Mouse (Mus musculus) ES-E14 (cell line): ENCODE data around the gene Selenov. TPM values are rescaled to one million over a fixed set of nuclear protein-coding genes. Genes with fewer than 3 reads are reported as not detected.

Experiments used
- DNase-seq: peaks from one replicate; pipeline ENCODE4 v3.0.0-alpha.2; 2013; ENCODE audit warnings: low read depth, low spot score
- H3K27ac ChIP-seq: 2 replicates; pipeline ENCODE4 v1.5.1; 2012; ENCODE audit warnings: low read depth, mild to moderate bottlenecking, low read length, moderate library complexity, mixed read lengths; ENCODE audit not compliant: poor library complexity, insufficient read depth, severe bottlenecking
- H3K36me3 ChIP-seq: 2 replicates; pipeline ENCODE4 v1.6.1; 2012; ENCODE audit warnings: mild to moderate bottlenecking, low read length, moderate library complexity, mixed read lengths; ENCODE audit not compliant: control insufficient read depth, poor library complexity, insufficient read depth, severe bottlenecking
- H3K4me1 ChIP-seq, 2 experiments: fragments of 150-350 bp in 1 of 2; sonication (generic) in 1 of 2; 2 replicates each; pipeline ENCODE4 v1.6.1; 2012; ENCODE audit warnings: low read length in 2 of 2, mild to moderate bottlenecking in 1 of 2, mixed read lengths in 1 of 2; ENCODE audit not compliant: control insufficient read depth in 2 of 2, insufficient read depth in 2 of 2, poor library complexity in 1 of 2
- H3K4me3 ChIP-seq, 2 experiments: fragments of 150-350 bp in 1 of 2; sonication (generic) in 1 of 2; 2 replicates each; pipeline ENCODE4 v1.5.1; 2012; ENCODE audit warnings: low read length in 2 of 2, low read depth in 1 of 2, mild to moderate bottlenecking in 1 of 2, mixed read lengths in 1 of 2; ENCODE audit not compliant: insufficient read depth in 1 of 2, poor library complexity in 1 of 2, severe bottlenecking in 1 of 2
- H3K9ac ChIP-seq: 2 replicates; pipeline ENCODE4 v1.6.1; 2012; ENCODE audit warnings: low read depth, mild to moderate bottlenecking, low read length, mixed read lengths; ENCODE audit not compliant: poor library complexity, insufficient read depth, severe bottlenecking
- H3K9me3 ChIP-seq: fragments of 150-350 bp; sonication (generic); 2 replicates; pipeline ENCODE4 v1.6.1; 2012; ENCODE audit warnings: low read depth, mild to moderate bottlenecking, low read length; ENCODE audit not compliant: control insufficient read depth, insufficient read depth
- CHD2 ChIP-seq: IDR thresholded peaks from 2 replicates; pipeline ENCODE4 v1.6.1; 2014; ENCODE audit warnings: mild to moderate bottlenecking, low read depth, low read length, inconsistent platforms
- HCFC1 ChIP-seq: IDR thresholded peaks from 2 replicates; pipeline ENCODE4 v1.6.1; 2012; ENCODE audit warnings: low read length, inconsistent platforms, borderline replicate concordance; ENCODE audit not compliant: insufficient read depth
- MAFK ChIP-seq: IDR thresholded peaks from 2 replicates; pipeline ENCODE4 v1.6.1; 2014; ENCODE audit warnings: mild to moderate bottlenecking, low read depth, low read length, inconsistent platforms; ENCODE audit not compliant: insufficient read depth
- ZC3H11A ChIP-seq: IDR thresholded peaks from 2 replicates; pipeline ENCODE4 v1.6.1; 2012; ENCODE audit warnings: low read depth, mild to moderate bottlenecking, inconsistent platforms, low read length, borderline replicate concordance
- ZNF384 ChIP-seq: IDR thresholded peaks from 2 replicates; pipeline ENCODE4 v1.6.1; 2012; ENCODE audit warnings: low read depth, low read length, inconsistent platforms
- in situ Hi-C, 2 experiments: fragments of 600-800 bp; cut with MboI; formaldehyde crosslinking; loops; one replicate each; pipeline ENCODE4 v1.15.1; 2025; ENCODE audit warnings: low sequenced_read_pairs in 2 of 2, inconsistent platforms in 1 of 2; ENCODE audit not compliant: unreplicated experiment in 2 of 2
- total RNA-seq: library from RNA; depleted of rRNA; stranded (reverse); fragments of 300-350 nt; gene quantifications from 2 replicates; pipeline ENCODE4 v1.2.3, GENCODE M21; 2012

Selenov gene
- total RNA-seq, 1 experiment = 0.58 TPM

DNA sequence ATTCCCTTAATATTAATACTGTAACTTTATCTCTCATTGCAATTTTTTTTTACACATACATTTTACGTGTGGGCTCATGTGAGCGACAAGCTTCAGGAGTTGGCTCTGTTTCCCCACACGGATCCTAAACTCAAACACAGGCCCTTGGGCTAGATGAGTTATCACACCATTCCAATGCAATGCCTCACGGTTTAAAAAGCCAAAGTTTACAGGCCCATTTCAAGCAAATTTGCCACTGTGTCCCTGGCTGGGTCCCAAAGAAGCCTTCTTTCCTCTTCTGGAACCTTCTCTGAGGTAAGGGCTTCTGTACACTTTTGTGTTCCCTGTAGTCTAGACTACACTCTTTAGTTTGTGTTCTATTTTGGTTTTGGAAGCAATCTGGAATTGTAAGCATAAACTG lies 43.5 kb upstream of the Selenov start:
- in situ Hi-C loops = no loop called here
- H3K36me3 ChIP-seq = peaks cover 33% of the 10 kb centered on the region
- no peak overlapping the region for H3K4me3 ChIP-seq
- no peak overlapping the region for H3K27ac ChIP-seq
- no peak overlapping the region for H3K9ac ChIP-seq
- H3K4me1 ChIP-seq = peaks cover 0 to 10% of the 10 kb centered on the region in 2 experiments; a peak in 1 of 4 replicates
- no peaks in the 10 kb centered on the region for H3K9me3 ChIP-seq
- TF ChIP-seq HCFC1 (no peak), ZC3H11A (no peak), CHD2 (no peak), MAFK (no peak), ZNF384 (no peak)
- no peak for DNase-seq

DNA sequence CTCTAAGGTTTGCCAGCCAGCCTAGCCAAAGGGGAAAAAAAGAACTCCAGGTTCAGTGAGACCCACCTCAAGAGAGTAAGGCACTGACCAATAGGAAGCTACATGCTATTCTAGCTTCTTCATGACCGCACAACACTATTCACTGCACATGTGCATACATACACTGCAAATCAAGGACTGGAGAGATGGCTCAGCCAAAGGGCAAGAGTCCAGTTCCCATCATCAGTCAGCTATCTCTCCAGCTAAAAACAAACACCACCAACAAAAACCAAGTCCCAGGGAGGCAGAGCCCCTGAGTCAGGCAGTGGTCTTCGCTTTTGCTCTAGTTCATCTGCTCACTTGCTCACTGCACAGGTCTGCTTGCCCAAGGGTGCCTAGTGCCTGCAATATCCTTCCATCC lies 37.3 kb upstream of the Selenov start:
- Histone ChIP-seq H3K27ac (no peak overlapping the region), H3K4me3 (no peak overlapping the region), H3K9me3 (no peaks in the 10 kb centered on the region), H3K4me1 (peaks cover 0 to 12% of the 10 kb centered on the region in 2 experiments; a peak in 1 of 4 replicates), H3K36me3 (peaks cover 69% of the 10 kb centered on the region), H3K9ac (no peak overlapping the region)
- TF ChIP-seq ZNF384 = no peak
- TF ChIP-seq HCFC1 = no peak
- TF ChIP-seq CHD2 = no peak
- TF ChIP-seq MAFK = no peak
- no peak for TF ChIP-seq ZC3H11A
- in situ Hi-C loops = no loop called here
- DNase-seq = no peak

DNA sequence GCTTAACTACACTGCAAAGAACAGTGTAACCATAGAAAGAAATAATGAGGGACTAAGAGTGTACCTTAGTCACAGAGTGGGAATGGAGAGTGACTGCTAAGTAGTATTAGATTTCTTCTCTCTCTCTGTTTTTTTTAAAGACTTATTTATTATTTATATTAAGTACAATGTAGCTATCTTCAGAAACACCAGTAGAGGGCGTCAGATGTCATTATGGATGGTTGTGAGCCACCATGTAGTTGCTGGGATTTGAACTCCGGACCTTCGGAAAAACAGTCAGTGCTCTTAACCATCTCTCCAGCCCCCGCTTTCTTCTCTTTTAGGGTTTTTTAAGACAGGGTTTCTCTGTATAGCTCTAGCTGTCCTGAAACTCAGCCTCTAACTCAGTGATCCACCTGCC lies 35.5 kb upstream of the Selenov start:
- no peak overlapping the region for H3K27ac ChIP-seq

DNA sequence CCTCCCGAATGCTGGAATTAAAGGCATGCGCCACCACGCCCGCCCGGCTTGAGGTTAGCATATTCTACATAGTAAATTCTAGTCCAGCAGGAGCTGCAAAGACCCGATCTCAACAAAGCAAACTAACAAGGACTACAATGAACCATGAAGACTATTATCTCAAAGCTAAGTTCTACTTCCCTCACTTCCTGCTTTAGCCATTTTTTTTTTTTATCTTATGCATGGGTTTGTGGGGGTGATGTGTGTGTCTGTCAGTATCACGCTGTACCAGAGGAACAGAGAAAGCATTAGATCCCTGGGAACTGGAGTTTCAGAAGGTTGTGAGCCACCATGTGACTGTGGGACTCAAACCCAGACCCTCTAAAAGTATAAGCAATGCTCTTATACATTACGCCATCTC lies 34.3 kb upstream of the Selenov start:
- Histone ChIP-seq H3K27ac (no peak overlapping the region), H3K9me3 (no peaks in the 10 kb centered on the region), H3K9ac (no peak overlapping the region), H3K4me1 (peaks cover 0 to 8% of the 10 kb centered on the region in 2 experiments; a peak in 1 of 4 replicates), H3K36me3 (peaks cover 77% of the 10 kb centered on the region), H3K4me3 (no peak overlapping the region)
- no peak for TF ChIP-seq HCFC1
- DNase-seq = no peak
- in situ Hi-C loops = no loop called here

More for the DNA sequence above, 35.5 kb upstream of the Selenov start:
- Histone ChIP-seq H3K9me3 (no peaks in the 10 kb centered on the region), H3K9ac (no peak overlapping the region), H3K4me3 (no peak overlapping the region), H3K36me3 (peaks cover 81% of the 10 kb centered on the region), H3K4me1 (peaks cover 0 to 12% of the 10 kb centered on the region in 2 experiments; a peak in 1 of 4 replicates)
- TF ChIP-seq HCFC1 (no peak), ZC3H11A (no peak), MAFK (no peak), ZNF384 (no peak), CHD2 (no peak)
- in situ Hi-C loops = no loop called here
- no peak for DNase-seq
